ENCODE assay signal across 8 mouse cellular contexts in the genomic region with DNA sequence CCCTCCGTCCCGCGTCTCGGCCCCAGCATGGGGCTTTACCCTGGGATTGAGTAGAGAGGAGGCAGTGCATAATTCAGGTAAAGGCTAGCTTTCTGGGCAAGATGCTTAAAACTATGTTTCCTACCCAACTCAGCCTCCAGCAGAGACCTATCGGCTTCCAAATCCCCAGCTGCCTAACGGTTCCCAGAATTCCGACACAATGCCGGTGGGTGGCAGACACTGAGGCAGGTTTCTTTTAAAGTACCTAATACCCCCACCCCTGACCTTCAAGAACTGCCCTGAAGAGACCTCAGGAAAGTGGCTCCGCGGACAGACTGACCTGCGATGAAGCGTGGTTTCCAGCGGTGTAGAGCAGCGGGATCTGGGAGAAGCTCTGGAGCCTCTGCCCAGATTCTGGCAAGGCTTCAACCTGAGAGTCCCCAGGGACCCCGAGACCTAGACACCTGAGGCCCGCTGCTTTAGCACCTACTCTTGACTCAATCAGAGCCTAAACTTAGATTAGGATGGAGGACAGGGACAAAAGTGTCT. TPM values are rescaled to one million over a fixed set of nuclear protein-coding genes. Genes with fewer than 3 reads are reported as not detected.
DNase-seq lines count a peak whose midpoint lies in the region; ATAC-seq and TF ChIP-seq lines count a peak whose summit lies in the region.

No protein-coding gene starts in this region.

- H3K9me3 ChIP-seq in forebrain, embryonic 16.5 days (ENCODE audit: control insufficient read depth, low read length) = 0 out of 2 replicates have a peak, but pooled peaks cover 2% of the 10 kb centered on the region
- H3K9me3 ChIP-seq in liver, embryonic 13.5 days (replicated peaks) = no peaks in the 10 kb centered on the region

- H3K4me3 ChIP-seq in testis, adult 2 months (ENCODE audit: control insufficient read depth, low read depth, low read length) = peak overlapping the region; percentile 88
- peak overlapping the region; percentile 49 for H3K4me3 ChIP-seq in forebrain, embryonic 16.5 days (replicated peaks; ENCODE audit: low read length)
- peak overlapping the region; percentile 46 for H3K4me3 ChIP-seq in liver, embryonic 13.5 days (replicated peaks)

- peak overlapping the region; percentile 45 for H3K27ac ChIP-seq in testis, adult 2 months (ENCODE audit: control insufficient read depth, insufficient read depth, low read depth, low read length)
- H3K27ac ChIP-seq in forebrain, embryonic 16.5 days (ENCODE audit: low read length) = no peak overlapping the region
- H3K27ac ChIP-seq in liver, embryonic 13.5 days = no peak overlapping the region

- H3K4me1 ChIP-seq in testis, adult 2 months (ENCODE audit: control insufficient read depth, insufficient read depth, low read length) = peaks cover 13% of the 10 kb centered on the region
- H3K4me1 ChIP-seq in forebrain, embryonic 16.5 days (replicated peaks; ENCODE audit: control insufficient read depth, insufficient read depth, low read length) = peaks cover 34% of the 10 kb centered on the region
- peaks cover 23% of the 10 kb centered on the region for H3K4me1 ChIP-seq in liver, embryonic 13.5 days (replicated peaks)

- no peak for DNase-seq in testis, postnatal 14 days (ENCODE audit: low spot score)
- DNase-seq in liver, embryonic 13.5 days = no peak
- DNase-seq in testis, postnatal 10 days (ENCODE audit: low spot score) = peak; percentile 46
- no peak for DNase-seq in thymus, postnatal 25 days
- no peak for DNase-seq in layer of hippocampus, postnatal 14 days (ENCODE audit: low spot score in 2 of 2)
- DNase-seq in adrenal gland, adult 2 months = no peak

- H3K4me2 ChIP-seq in forebrain, embryonic 16.5 days (ENCODE audit: low read length) = peak overlapping the region; percentile 90
- peak overlapping the region; percentile 64 for H3K4me2 ChIP-seq in liver, embryonic 13.5 days

- ATAC-seq in forebrain, embryonic 16.5 days = no peak
- no peak for ATAC-seq in liver, embryonic 13.5 days (ENCODE audit: low read depth)

- H3K27me3 ChIP-seq in testis, adult 2 months (ENCODE audit: control insufficient read depth, insufficient read depth, low read length) = peaks cover 3% of the 10 kb centered on the region; the same call in 1 of the 2 replicates
- H3K27me3 ChIP-seq in forebrain, embryonic 16.5 days (replicated peaks; ENCODE audit: control insufficient read depth, insufficient read depth, low read length) = peaks cover 35% of the 10 kb centered on the region
- H3K27me3 ChIP-seq in liver, embryonic 13.5 days = peaks cover 94% of the 10 kb centered on the region

- under 1% methylated on average over 16 of the region's 16 CpGs for WGBS in forebrain, embryonic 16.5 days
- WGBS in liver, embryonic 13.5 days (ENCODE audit: insufficient replicate concordance) = 2% methylated on average over 16 of the region's 16 CpGs

- H3K36me3 ChIP-seq in testis, adult 2 months (ENCODE audit: control insufficient read depth, insufficient read depth, low read length) = no peaks in the 10 kb centered on the region
- H3K36me3 ChIP-seq in forebrain, embryonic 16.5 days (ENCODE audit: control insufficient read depth, insufficient read depth) = no peaks in the 10 kb centered on the region
- H3K36me3 ChIP-seq in liver, embryonic 13.5 days = no peaks in the 10 kb centered on the region

- no peak for TF ChIP-seq CTCF in testis, adult 2 months (IDR thresholded peaks at IDR 0.05; ENCODE audit: control insufficient read depth, insufficient read depth, insufficient replicate concordance, low read depth, low read length)

- no peak overlapping the region for H3K9ac ChIP-seq in forebrain, embryonic 16.5 days (replicated peaks; ENCODE audit: low read depth, low read length)
- H3K9ac ChIP-seq in liver, embryonic 13.5 days = no peak overlapping the region

- 0 out of 2 replicates have a peak, but pooled peaks have one; percentile 0 for TF ChIP-seq POLR2A in testis, adult 2 months (IDR thresholded peaks at IDR 0.05; ENCODE audit: control insufficient read depth, low read depth, low read length)

RNA-seq across cellular contexts. Expression of gene Cyp1b1, which starts 0.4 kb away (rescaled TPM):
- 34.0 and 35.3 TPM in 2 replicates for polyA plus RNA-seq in testis, adult 2 months (2012; rRNA removed)
- 4.4 and 7.2 TPM in 2 replicates for polyA plus RNA-seq in forebrain, embryonic 16.5 days (2015; fragmentation: Nextera tagmentation; extraction: Ambion mirVana)
- polyA plus RNA-seq in liver, embryonic 13.5 days (2015; fragmentation: Nextera tagmentation; extraction: Ambion mirVana) = 0.63 and 0.71 TPM in 2 replicates
- 1 to 10 TPM; 4.7 to 6.1 TPM for total RNA-seq in layer of hippocampus, postnatal 14 days (2021)
- 10 to 100 TPM; 29.6 to 46.6 TPM for total RNA-seq in adrenal gland, adult 2 months (2021)
- 34.6 and 43.2 TPM in 2 replicates for polyA plus RNA-seq in adrenal gland, adult 2 months (2012; rRNA removed)
